Mouse (Mus musculus) intestine, embryonic 14.5 days (tissue): Measurements from ENCODE around the gene Bpnt1. TPM values are rescaled to one million over a fixed set of nuclear protein-coding genes. Genes with fewer than 3 reads are reported as not detected.

Source experiments
- ATAC-seq: fragments of 200-750 bp; cut with Nextera tagmentation; replicated peaks from 2 replicates; pipeline ENCODE4 v1.8.0; 2017; ENCODE audit warnings: low read depth, moderate number of reproducible peaks, moderate TSS enrichment, moderate library complexity; ENCODE audit not compliant: low FRiP score, low TSS enrichment
- DNase-seq: peaks from one replicate; pipeline ENCODE4 v3.0.0-alpha.2; 2018; ENCODE audit warnings: low spot score
- H3K27ac ChIP-seq: fragments of 300-500 bp; sonication (generic); 2 replicates; pipeline ENCODE4 v1.5.1; 2014; ENCODE audit warnings: low read depth, mild to moderate bottlenecking, control low read depth
- H3K27me3 ChIP-seq: fragments of 300-500 bp; sonication (generic); replicated peaks from 2 replicates; pipeline ENCODE4 v1.6.1; 2014; ENCODE audit warnings: low read length, control low read depth; ENCODE audit not compliant: control insufficient read depth, insufficient read depth
- H3K36me3 ChIP-seq: fragments of 300-500 bp; sonication (generic); 2 replicates; pipeline ENCODE4 v1.6.1; 2014; ENCODE audit warnings: low read length, control low read depth; ENCODE audit not compliant: control insufficient read depth, insufficient read depth
- H3K4me1 ChIP-seq: fragments of 300-500 bp; sonication (generic); replicated peaks from 2 replicates; pipeline ENCODE4 v1.6.1; 2014; ENCODE audit warnings: low read length, control low read depth, mixed read lengths; ENCODE audit not compliant: control insufficient read depth, insufficient read depth
- H3K4me2 ChIP-seq: fragments of 300-500 bp; sonication (generic); 2 replicates; pipeline ENCODE4 v1.6.1; 2014; ENCODE audit warnings: low read length
- H3K4me3 ChIP-seq: fragments of 300-500 bp; sonication (generic); 2 replicates; pipeline ENCODE4 v1.5.1; 2014; ENCODE audit warnings: low read depth, low read length, control low read depth, mixed read lengths
- H3K9ac ChIP-seq: fragments of 300-500 bp; sonication (generic); 2 replicates; pipeline ENCODE4 v1.6.1; 2014; ENCODE audit warnings: mild to moderate bottlenecking, low read length
- H3K9me3 ChIP-seq: fragments of 300-500 bp; sonication (generic); 2 replicates; pipeline ENCODE4 v1.6.1; 2016; ENCODE audit warnings: low read length, control low read depth; ENCODE audit not compliant: control insufficient read depth
- WGBS: fragments of 180-500 bp; shearing (Covaris S2); extraction: QIAGEN DNeasy Blood & Tissue Kit; methylation state at CpG from one replicate; pipeline ENCODE4 v1.1.7; 2014; 5-methylcytosine and 5-hydroxymethylcytosine counted together
- polyA plus RNA-seq: library from polyadenylated mRNA; unstranded; fragments of >200 nt; fragmentation: Nextera tagmentation; extraction: Ambion mirVana; gene quantifications from 2 replicates; pipeline ENCODE4 v1.2.1, GENCODE M21; 2014

The Bpnt1 gene
- polyA plus RNA-seq, result 52.3 and 52.6 TPM in 2 replicates

- WGBS, result under 1% methylated on average over 32 of the region's 32 CpGs
These were observed at the start of gene Bpnt1 for GRCm38 (mm10) chr1:185331983-185332430. Gene Bpnt1, plus strand, starts transcription at chr1:185332149.

DNA sequence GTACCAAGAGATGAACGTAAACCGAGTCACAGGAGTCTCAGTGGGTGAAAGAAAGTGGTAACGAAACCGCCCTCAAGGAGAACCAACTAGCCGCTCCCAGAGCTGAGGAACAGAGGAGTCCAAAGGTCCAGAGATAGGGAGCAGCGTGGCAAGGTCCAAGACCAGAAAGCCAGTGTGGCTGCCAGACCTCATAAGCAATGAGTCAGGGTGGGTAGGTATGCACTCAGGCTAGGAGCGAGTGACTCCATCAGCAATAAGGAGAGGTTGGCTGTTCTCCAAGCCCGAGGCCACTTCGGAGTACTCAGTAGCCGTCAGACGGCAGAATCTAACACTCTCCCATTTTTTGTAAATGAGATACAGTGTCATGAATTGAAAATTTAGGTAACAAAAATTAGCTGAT is 49.1 kb upstream of the Bpnt1 start:
- H3K4me2 ChIP-seq, result no peak overlapping the region
- H3K4me1 ChIP-seq, result no peaks in the 10 kb centered on the region
- no peak overlapping the region for H3K4me3 ChIP-seq
- DNase-seq (no peak), ATAC-seq (peak; percentile 82)
- H3K27ac ChIP-seq, result no peak overlapping the region
- H3K36me3 ChIP-seq, result peaks cover 89% of the 10 kb centered on the region
- H3K9ac ChIP-seq, result no peak overlapping the region
- WGBS, result 90% methylated on average over 11 of the region's 11 CpGs
- no peaks in the 10 kb centered on the region for H3K9me3 ChIP-seq
- no peaks in the 10 kb centered on the region for H3K27me3 ChIP-seq

More at GRCm38 (mm10) chr1:185331983-185332430, at the start of gene Bpnt1:
- H3K27ac ChIP-seq, result peak within 1 kb of the TSS; percentile 70
- H3K9me3 ChIP-seq, result no peaks in the 10 kb centered on the region
- H3K9ac ChIP-seq, result peak within 1 kb of the TSS; percentile 57
- DNase-seq (peak; percentile 90), ATAC-seq (peak; percentile 68)
- H3K4me3 ChIP-seq, result peak within 1 kb of the TSS; percentile 61
- peak within 1 kb of the TSS; percentile 84 for H3K4me2 ChIP-seq
- no peaks in the 10 kb centered on the region for H3K27me3 ChIP-seq
- H3K36me3 ChIP-seq, result peaks cover 3% of the 10 kb centered on the region
- peaks cover 21% of the 10 kb centered on the region for H3K4me1 ChIP-seq

- WGBS, result 95% methylated on average over 15 of the region's 15 CpGs
- DNase-seq, result no peak
- no peaks in the 10 kb centered on the region for H3K4me1 ChIP-seq
- H3K27me3 ChIP-seq, result no peaks in the 10 kb centered on the region
- H3K4me2 ChIP-seq, result no peak overlapping the region
- ATAC-seq, result no peak
- no peak overlapping the region for H3K4me3 ChIP-seq
- no peak overlapping the region for H3K9ac ChIP-seq
- no peak overlapping the region for H3K27ac ChIP-seq
- no peaks in the 10 kb centered on the region for H3K9me3 ChIP-seq
- H3K36me3 ChIP-seq, result peaks cover 88% of the 10 kb centered on the region
These were observed 48.7 kb upstream of the Bpnt1 start for GRCm38 (mm10) chr1:185283247-185283646.

DNA sequence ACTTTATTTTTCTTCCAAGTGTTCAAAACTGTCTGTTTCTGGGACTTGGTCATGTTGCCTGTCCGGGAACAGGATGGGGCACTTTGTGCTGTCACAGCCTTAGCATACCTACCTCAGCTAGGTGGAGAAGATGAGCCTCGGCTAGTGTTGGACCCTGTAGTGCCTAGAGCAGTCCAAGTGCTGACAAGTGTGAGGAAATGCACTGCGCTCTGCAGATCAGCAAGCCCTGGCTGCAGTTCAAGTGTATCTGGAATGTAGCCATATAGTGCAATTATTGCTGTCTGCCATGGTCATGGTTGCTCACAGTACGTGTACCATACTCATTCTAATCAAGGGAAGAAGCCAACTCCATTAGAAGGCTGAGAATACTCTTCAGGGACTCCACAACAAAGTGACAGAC is 47.2 kb upstream of the Bpnt1 start:
- Histone ChIP-seq H3K27me3 (no peaks in the 10 kb centered on the region), H3K9me3 (no peaks in the 10 kb centered on the region), H3K9ac (no peak overlapping the region), H3K4me2 (no peak overlapping the region), H3K36me3 (peaks cover 82% of the 10 kb centered on the region), H3K4me1 (no peaks in the 10 kb centered on the region), H3K4me3 (no peak overlapping the region), H3K27ac (no peak overlapping the region)
- DNase-seq (no peak), ATAC-seq (no peak)
- WGBS, result 52% methylated on average over 4 of the region's 4 CpGs

GRCm38 (mm10) chr1:185285171-185285570 is 46.8 kb upstream of the Bpnt1 start:
- no peak overlapping the region for H3K27ac ChIP-seq

DNA sequence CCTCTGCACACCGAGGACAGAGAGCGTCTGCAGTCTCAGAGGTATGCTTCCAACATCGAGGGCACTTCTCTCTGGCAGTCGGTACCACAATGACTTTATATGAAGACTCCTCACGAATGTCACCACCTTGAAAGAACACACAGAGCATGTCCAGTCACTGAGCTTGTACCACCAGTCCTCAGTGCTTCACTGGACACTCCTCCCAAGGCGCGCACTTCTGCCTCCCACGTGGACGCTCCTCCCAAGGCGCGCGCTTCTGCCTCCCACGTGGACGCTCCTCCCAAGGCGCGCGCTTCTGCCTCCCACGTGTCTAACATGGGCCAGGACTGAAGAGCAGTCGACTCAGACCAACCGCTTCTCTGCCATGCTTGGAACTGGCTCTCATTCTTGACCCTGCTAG is 44.9 kb upstream of the Bpnt1 start:
- no peak for ATAC-seq
- 92% methylated on average over 20 of the region's 20 CpGs for WGBS
- no peak overlapping the region for H3K9ac ChIP-seq
- no peak overlapping the region for H3K27ac ChIP-seq
- no peak overlapping the region for H3K4me2 ChIP-seq
- no peaks in the 10 kb centered on the region for H3K27me3 ChIP-seq
- no peaks in the 10 kb centered on the region for H3K4me1 ChIP-seq
- no peaks in the 10 kb centered on the region for H3K9me3 ChIP-seq
- no peak for DNase-seq
- H3K4me3 ChIP-seq, result no peak overlapping the region
- peaks cover 91% of the 10 kb centered on the region for H3K36me3 ChIP-seq

More at GRCm38 (mm10) chr1:185285171-185285570, 46.8 kb upstream of the Bpnt1 start:
- H3K9me3 ChIP-seq, result no peaks in the 10 kb centered on the region
- no peak overlapping the region for H3K4me3 ChIP-seq
- no peaks in the 10 kb centered on the region for H3K27me3 ChIP-seq
- H3K36me3 ChIP-seq, result peaks cover 83% of the 10 kb centered on the region
- no peak overlapping the region for H3K4me2 ChIP-seq
- H3K9ac ChIP-seq, result no peak overlapping the region
- WGBS, result 80% methylated on average over 4 of the region's 4 CpGs
- ATAC-seq (no peak), DNase-seq (no peak)
- H3K4me1 ChIP-seq, result no peaks in the 10 kb centered on the region

DNA sequence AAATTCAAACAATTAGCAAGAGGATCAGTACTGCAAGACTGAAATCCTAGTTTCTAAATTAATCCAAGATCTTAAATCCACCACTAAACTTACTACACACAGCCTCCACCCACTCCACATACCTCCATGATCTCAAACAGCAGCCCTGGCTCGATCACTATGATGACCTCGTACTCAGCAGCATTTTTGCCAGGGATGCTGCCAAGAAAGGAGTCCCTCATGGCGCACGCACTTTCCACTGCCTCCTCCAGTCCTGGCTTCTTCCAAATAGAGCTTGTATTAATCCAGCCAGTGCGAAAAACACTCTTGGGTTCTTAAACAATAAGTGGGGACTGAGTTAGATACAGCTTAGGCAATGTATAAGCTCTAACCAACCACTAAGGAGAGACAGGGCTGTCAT is 42.7 kb upstream of the Bpnt1 start:
- no peak for DNase-seq
- Histone ChIP-seq H3K4me3 (no peak overlapping the region), H3K4me2 (no peak overlapping the region), H3K36me3 (peaks cover 90% of the 10 kb centered on the region), H3K9ac (no peak overlapping the region), H3K27me3 (no peaks in the 10 kb centered on the region), H3K4me1 (no peaks in the 10 kb centered on the region), H3K9me3 (no peaks in the 10 kb centered on the region), H3K27ac (no peak overlapping the region)
- 87% methylated on average over 5 of the region's 5 CpGs for WGBS
- ATAC-seq, result no peak

- 88% methylated on average over 4 of the region's 4 CpGs for WGBS
- H3K9me3 ChIP-seq, result no peaks in the 10 kb centered on the region
- no peak overlapping the region for H3K4me2 ChIP-seq
- H3K36me3 ChIP-seq, result peaks cover 90% of the 10 kb centered on the region
- H3K4me3 ChIP-seq, result no peak overlapping the region
- no peak overlapping the region for H3K9ac ChIP-seq
- H3K27me3 ChIP-seq, result no peaks in the 10 kb centered on the region
- no peaks in the 10 kb centered on the region for H3K4me1 ChIP-seq
- DNase-seq, result no peak
- no peak for ATAC-seq
- H3K27ac ChIP-seq, result no peak overlapping the region
These were observed 40.6 kb upstream of the Bpnt1 start for GRCm38 (mm10) chr1:185291336-185291735.

DNA sequence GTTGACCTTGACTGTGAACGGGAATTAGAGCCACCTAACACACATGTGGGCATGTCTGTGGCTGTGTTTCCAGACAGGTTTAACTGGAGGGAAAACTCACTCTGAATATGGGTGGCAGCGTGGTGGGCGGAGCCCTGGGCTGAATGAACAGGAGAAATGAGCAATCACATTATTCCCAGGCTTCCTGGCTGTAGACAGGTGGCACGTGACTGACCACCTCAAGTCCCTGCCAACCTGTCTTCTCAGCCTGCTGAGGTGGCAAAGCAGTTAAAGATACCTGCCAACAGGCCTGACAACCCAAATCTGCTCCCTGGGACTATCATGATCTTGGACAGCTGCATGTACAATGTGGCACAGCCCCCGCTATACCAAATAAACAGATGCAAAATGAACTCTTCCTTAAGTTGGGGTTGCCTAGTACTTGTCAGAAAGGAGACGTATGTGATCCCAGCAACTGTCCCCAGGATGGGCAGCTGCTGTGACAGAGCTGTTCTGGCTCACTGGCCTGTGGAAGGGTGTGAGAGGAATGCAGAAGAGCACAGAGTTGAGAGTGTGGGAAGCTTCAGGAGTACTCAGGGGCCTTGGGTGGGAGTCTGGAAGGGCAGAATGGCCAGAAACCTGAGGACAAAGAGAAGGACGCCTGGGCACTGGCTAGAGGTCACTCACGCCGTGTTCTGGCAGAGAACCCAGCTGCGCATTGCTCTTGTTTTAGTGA is 39.1 kb upstream of the Bpnt1 start:
- Histone ChIP-seq H3K36me3 (peaks cover 90% of the 10 kb centered on the region), H3K9ac (no peak overlapping the region), H3K4me3 (no peak overlapping the region), H3K9me3 (no peaks in the 10 kb centered on the region), H3K27me3 (no peaks in the 10 kb centered on the region), H3K27ac (no peak overlapping the region), H3K4me1 (no peaks in the 10 kb centered on the region), H3K4me2 (no peak overlapping the region)
- no peak for DNase-seq
- ATAC-seq, result no peak
- 90% methylated on average over 10 of the region's 10 CpGs for WGBS
